Mouse (Mus musculus): ENCODE results near the gene Nhej1.

DNA sequence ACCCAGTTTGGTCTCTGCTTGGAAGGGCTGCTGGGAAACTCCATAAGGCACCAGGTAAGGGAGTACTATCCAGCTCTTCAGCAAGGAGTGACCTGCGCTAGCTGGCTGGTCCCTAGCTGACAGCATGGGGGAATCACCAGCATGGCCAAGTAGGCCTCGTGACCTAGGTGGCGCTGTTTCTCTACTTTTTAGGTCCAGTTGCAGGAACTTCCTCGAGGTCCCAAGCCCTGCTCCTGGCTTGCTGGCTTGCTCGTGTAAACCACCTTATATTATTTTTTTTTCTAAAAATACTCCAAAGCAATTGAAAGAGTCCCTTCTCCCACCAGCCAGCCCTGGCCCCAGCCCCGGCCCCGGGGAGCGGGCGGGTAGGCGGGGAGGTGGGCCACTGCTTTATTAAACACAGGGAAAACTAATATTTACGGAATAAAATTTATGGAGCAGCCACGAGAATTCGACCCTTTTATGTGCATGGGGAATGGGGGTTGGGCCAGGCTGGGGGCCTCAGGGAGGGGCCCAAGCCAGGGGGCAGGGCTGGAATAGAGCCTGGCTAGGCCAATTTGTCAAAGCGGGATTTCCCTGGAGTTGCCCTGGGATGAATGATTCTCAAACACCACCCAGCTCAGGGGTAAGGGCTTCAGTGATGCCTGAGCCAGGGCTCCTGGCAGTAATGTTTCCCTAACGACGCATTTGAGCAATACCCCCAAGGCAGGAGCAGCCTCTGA is 160.3 kb downstream of the Nhej1 start:
- TF ChIP-seq POLR2A (IDR thresholded peaks at IDR 0.05; ENCODE audit: low read depth, low read length) (no peak), CTCF (IDR thresholded peaks at IDR 0.05; ENCODE audit: borderline replicate concordance, insufficient read depth, low read length) (peak; percentile 92; the same call in 1 of the 2 replicates)
